Mouse (Mus musculus): ENCODE measurements at regions not wholly inside any gene's neighbourhood (a gene's known extent, or its start where the extent isn't known, plus 50 kb on each side); places are given as distances from the start of the nearest gene placed in this dataset.

- DNase-seq (ENCODE audit: low spot score in 2 of 2): no peak
These were observed 316.5 kb upstream of the Npvf start for GRCm38 (mm10) chr6:50970770-50971169.

- no peak for DNase-seq (ENCODE audit: low spot score in 2 of 2)
These were observed 318.0 kb upstream of the Npvf start for GRCm38 (mm10) chr6:50972268-50972667.

GRCm38 (mm10) chr6:50973231-50973654, 319.0 kb upstream of the Npvf start:
- DNase-seq (ENCODE audit: low spot score in 2 of 2): peak; percentile 37 to 75

- DNase-seq (ENCODE audit: low spot score in 2 of 2): no peak
These were observed 319.6 kb upstream of the Npvf start for GRCm38 (mm10) chr6:50973815-50974214.

DNA sequence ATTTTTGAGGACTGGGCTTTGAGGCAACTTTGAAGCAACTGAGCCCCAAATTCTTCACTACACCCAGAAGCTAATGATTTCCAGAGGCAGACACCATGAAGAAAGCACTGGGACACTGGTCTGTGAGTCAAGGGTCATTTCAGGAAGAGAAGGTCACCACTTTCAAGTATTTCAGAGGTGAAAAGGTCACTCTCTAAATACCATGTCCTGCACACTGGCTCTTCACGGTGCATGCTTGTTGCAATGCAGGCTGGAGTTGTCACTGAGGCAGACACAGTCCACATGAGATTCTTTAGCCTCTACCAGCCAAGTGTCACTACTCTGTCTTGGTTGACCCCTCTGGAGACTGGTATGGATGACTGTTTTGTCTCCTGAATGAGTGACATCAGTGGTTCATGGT, 320.7 kb upstream of the Npvf start:
- no peak for DNase-seq (ENCODE audit: low spot score in 2 of 2)

DNA sequence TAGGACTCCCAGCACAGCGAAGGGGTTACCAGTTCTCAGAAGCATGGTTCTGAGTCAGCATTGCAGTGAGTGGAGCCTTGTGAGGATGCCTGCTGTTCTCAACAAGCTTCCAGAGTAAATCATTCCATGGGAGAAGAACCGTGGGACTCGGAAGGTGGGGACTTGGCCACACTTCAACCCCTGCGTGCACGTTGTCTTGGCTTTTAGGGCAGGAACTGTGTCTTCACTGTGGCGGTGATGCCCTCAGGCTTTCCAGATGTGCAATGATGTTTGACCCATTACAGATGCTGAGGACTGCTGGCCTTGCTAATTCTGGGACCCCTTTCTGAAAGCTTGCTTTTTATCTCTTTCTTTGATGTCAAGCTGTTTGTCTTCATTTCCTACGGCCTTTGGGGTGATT, 322.7 kb upstream of the Npvf start:
- no peak for DNase-seq (ENCODE audit: low spot score in 2 of 2)

DNA sequence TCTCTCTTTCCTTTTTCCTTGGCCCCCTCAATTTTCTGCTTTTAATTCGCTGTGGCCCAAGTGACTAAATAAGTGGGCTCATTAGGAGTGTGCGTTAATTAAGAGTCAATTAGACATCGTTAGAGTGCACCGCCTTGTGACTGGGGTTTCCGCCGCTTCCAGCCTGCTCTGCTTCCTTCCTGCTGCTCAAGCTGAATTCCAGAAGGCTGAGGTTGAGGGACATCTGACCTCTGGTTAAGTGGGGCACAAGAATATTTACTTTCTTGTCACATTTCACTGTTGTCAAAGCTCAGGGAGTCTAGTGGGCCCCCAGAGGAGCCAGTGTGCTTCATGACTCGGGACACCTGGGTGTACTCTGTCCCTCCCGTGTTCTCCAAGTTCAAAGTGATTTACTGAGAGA, 323.1 kb upstream of the Npvf start:
- no peak for DNase-seq (ENCODE audit: low spot score in 2 of 2)

- no peak for DNase-seq (ENCODE audit: low spot score in 2 of 2)
These were observed 323.8 kb upstream of the Npvf start for GRCm38 (mm10) chr6:50978016-50978415.

- peak; percentile 67 to 79 for DNase-seq (ENCODE audit: low spot score in 2 of 2)
These were observed 324.3 kb upstream of the Npvf start for GRCm38 (mm10) chr6:50978571-50978970.

DNA sequence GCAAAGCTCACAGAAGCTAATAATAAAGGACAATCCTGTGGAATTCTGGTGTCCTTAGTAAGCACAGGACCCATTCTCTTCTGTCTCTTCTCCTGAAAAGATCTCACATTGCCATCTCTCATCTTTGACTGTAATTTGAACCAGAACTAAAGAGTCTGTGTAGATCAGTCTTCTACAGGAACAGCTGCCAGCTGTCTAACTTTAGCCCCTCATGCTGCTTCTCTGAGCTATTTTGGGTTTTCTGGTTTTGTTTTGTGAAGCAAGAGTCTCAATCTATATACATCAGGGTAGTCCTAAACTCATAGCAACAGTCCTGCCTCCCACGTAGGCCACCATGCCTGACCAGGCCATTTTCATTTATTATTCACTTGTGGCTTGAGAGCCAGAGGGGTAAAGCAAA, 325.5 kb upstream of the Npvf start:
- DNase-seq (ENCODE audit: low spot score in 2 of 2): no peak

GRCm38 (mm10) chr6:50980311-50980710, 326.1 kb upstream of the Npvf start:
- DNase-seq (ENCODE audit: low spot score in 2 of 2): no peak

GRCm38 (mm10) chr6:50981702-50982309, 327.6 kb upstream of the Npvf start:
- no peak for DNase-seq (ENCODE audit: low spot score in 2 of 2)

DNA sequence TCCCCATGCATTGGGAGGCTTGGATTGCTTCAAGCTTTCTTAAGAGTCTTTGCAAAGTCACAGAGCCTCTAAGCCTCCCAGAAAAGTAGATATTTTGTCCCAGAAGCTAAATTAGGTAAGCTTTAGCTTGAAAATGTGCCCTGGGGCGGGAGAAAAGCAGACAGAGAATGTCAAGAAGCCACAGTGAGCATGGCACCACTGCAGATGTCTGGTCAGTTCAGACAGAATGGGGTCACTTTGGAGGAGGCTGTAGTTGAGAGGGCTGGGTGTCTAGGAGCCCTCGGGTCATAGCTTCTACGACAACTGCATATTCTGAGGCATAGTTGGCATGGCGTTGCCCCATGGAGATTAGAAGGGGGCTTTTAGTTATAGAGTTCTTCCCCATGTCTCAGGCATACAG, 328.6 kb upstream of the Npvf start:
- DNase-seq (ENCODE audit: low spot score in 2 of 2): no peak

GRCm38 (mm10) chr6:50983511-50984099, 329.4 kb upstream of the Npvf start:
- no peak for DNase-seq (ENCODE audit: low spot score in 2 of 2)

GRCm38 (mm10) chr6:50984157-50984905, 330.1 kb upstream of the Npvf start:
- no peak for DNase-seq (ENCODE audit: low spot score in 2 of 2)

DNA sequence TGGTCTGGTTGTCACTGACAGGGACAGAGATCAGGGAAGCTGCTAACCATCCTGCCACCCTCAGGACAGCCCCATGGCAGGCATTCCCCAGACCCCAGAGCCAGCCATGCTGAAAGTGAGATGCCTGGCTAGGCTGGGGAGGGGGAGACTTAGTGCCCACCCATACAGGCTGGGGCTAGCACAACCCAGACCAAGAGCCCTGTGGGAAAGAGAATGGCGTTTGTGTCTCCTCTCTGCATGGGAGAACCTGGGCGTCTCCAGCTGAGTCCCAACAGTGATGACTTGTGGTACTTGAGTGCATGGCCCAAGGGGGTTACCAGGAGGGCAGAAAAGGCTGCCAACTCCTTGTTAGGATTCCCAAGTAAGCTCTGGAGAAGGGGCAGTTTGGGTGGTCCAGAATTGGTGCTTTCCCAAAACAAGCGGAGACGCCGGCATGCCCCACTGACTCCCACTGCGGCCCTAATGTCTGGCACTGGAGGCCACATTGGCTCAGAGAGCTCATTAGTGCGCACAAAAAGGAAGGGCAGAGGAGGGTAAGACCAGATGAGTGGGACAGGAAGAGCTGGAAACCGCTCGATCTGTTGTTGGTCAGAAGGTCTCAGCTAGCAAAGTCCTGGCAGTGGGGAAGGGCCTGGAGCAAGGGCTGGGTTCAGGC, 332.2 kb upstream of the Npvf start:
- DNase-seq (ENCODE audit: low spot score in 2 of 2): no peak

- no peak for DNase-seq (ENCODE audit: low spot score in 2 of 2)
These were observed 334.3 kb upstream of the Npvf start for GRCm38 (mm10) chr6:50988561-50988960.

DNA sequence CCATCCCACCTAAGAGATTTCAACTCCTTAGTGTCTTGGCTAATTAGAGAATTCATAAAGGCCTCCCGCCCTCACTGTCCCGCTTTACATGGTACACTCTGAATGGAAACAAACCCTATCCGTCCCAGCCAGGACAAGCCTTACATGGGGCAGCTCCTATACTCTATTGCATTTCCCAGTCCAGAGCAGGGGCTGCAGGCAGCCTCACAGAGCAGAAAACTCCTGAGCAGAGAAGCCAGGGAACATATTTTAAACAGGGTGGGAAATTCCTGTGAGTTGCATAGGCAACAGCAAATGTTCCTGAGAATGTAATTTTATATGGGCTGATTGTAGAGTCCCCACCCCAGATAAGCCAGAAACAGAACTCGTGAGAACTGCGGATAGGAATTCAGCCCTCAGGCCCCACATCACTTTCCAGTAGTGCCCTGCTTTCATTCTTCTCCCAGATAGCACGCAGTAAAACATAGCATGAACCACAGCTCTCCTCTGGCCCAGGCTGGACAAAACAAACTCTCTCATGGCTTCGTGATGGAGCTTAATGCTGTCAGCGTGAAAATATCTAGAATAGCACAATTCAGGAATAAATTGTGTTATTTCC, 337.4 kb upstream of the Npvf start:
- DNase-seq (ENCODE audit: low spot score in 2 of 2): no peak

GRCm38 (mm10) chr6:50993952-50994351, 339.7 kb upstream of the Npvf start:
- no peak for DNase-seq (ENCODE audit: low spot score in 2 of 2)

GRCm38 (mm10) chr6:51002713-51003112, 348.5 kb upstream of the Npvf start:
- DNase-seq (ENCODE audit: low spot score in 2 of 2): no peak

DNA sequence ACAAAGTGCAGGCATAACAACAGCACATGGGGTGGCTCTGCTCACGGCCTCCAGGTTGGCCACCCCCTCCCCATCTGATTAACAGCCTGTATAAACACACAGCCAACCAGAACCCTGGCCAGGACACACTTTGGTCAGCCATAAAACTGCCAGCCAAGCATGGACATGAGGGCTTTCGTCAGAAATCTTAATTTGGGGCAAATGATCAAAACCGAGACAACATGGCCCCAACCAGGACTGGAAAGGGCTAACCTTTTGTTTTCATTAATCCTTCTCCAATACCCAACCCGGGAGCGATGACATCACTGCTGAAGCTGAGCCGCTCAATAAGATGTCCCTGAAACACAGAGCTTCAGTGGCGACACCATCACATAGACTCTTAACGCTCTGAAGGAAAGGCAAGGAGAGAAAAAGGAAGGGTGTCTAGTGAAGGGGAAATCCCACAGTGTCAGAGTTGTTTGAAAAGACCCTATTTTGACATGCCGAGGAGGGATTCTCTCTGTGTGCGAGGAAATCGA, 351.9 kb upstream of the Npvf start:
- no peak for DNase-seq (ENCODE audit: low spot score in 2 of 2)
